Mouse (Mus musculus) heart, adult 10 weeks (tissue): ENCODE data around the gene A4galt. TPM values are rescaled to one million over a fixed set of nuclear protein-coding genes. Genes with fewer than 3 reads are reported as not detected.

ENCODE experiments used
- polyA plus RNA-seq: library from polyadenylated mRNA; stranded (reverse); fragments of 350-450 nt; fragmentation: Illumina TruSeq; extraction: RNeasy Lipid Tissue Mini Kit (QIAGEN cat#74804); gene quantifications from one replicate; pipeline ENCODE4 v1.2.3, GENCODE M21; 2014; ENCODE audit warnings: low read depth, low replicate concordance

A4galt gene
- polyA plus RNA-seq: 4.6 TPM

DNA sequence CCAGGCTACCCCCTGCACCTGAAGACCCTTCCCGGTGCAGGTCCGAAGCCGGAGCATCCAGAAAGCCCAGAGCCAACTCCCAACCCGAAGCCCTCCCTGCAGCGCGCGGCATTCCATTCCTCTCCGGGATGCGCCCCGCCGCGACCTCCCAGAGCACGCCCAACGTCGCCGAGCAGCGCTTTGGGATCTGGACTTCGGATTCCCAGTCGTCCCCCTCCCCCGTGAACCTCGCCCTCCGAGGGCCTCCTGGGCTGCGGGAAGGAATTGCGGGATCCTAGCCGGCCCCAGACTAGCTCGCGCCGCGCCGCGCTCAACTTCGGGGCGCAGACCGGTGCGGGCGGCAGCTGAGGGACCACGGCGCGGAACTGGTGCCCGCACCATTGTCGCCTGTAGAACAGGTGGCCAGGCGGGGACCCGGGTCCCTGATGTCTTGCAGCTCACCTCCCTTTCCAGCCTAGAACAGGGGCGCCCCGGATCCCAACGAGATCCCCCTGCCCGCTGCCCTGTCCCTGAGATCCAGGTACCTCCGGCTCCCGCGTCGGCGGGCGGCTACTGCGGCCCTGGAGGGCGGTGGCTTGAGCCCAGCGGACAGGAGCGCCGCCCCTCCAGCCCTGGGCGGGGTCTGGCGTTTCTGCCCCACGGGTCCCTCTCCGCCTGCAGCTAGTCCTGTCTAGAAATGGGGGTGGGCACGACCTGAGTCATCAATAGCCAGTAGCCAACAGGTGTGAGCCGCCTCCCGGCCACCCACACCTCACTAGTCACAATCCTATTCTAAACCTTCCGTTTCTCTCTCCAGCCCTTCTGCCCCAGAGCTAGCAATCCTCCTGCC, at the start of gene A4galt:
Gene A4galt (minus strand): TSS at position 599 of the 829 bp plus-strand sequence.

Other genes starting within 250 kb of the A4galt start
- gene Nfam1, start 218.5 kb downstream of the A4galt start, polyA plus RNA-seq: 1.9 TPM
- gene Serhl, start 162.3 kb downstream of the A4galt start, polyA plus RNA-seq: 53.6 TPM
- gene Rrp7a, start 129.0 kb downstream of the A4galt start, polyA plus RNA-seq: 23.3 TPM
- 18.6 TPM for gene Poldip3, start 102.4 kb downstream of the A4galt start, polyA plus RNA-seq
- gene Cyb5r3, start 79.2 kb downstream of the A4galt start, polyA plus RNA-seq: 67.9 TPM
- gene Arfgap3, start 98.5 kb upstream of the A4galt start, polyA plus RNA-seq: 11.2 TPM
- gene Pacsin2, start 212.8 kb upstream of the A4galt start, polyA plus RNA-seq: 176 TPM